Mouse (Mus musculus): Measurements from ENCODE around the gene Mcm8. TPM values are rescaled to one million over a fixed set of nuclear protein-coding genes. Genes with fewer than 3 reads are reported as not detected.

The Mcm8 gene
- total RNA-seq, 4 experiments from 2014 or later, result 2.5 to 3.1 (median 2.6) TPM

DNA sequence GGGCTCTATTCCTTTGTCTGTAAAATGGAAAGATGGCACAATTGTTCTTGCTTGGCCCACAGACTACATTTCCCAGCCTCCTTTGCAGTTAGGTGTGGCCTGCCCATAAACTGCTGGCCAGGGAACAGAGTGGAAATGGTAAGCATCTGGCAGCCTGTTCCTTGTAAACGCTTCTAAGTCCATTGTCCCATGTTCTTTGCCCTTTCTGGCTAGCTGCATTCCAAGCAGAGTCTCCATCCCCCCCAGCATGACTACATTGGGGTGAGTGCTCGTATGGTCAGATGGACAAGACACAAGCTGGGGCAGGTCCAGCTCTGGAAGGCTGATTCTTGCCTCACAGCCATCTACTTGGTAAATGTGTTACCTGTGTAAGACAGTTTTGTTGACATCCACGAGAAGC lies 55.7 kb downstream of the Mcm8 start:
- DNase-seq (ENCODE audit: low spot score), result no peak

DNA sequence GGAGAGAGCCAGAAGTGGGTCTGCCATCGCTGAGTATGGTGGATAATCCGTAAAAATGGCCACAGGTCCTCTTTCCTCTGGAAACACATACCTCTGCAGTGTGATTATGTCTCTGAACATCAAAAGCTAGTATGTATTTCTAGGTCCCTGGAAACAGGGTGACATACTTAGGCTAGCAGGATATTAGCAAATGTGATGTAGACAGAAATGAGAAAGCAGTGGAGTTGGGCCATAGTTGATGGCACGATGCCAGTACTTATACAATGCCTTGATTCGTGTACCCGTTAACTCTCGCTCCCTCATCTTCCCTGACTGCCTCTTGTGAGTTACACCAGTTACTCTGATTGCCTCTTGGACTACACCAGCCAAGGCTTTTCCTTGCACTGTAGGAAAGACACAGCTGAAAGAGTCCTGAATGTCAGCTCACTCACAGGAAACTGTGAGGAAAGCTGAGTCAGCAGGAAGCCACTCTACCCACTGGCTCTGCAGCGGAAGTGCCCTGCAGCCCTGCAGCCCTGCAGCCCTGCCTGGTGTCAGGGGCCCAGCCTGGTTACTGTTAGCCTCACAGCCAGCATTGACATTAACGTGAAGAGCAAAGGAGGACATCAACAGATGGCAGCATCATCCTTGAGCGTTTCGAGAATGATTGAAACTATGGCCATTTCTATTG lies 57.9 kb downstream of the Mcm8 start:
- DNase-seq (ENCODE audit: low spot score), result no peak

DNA sequence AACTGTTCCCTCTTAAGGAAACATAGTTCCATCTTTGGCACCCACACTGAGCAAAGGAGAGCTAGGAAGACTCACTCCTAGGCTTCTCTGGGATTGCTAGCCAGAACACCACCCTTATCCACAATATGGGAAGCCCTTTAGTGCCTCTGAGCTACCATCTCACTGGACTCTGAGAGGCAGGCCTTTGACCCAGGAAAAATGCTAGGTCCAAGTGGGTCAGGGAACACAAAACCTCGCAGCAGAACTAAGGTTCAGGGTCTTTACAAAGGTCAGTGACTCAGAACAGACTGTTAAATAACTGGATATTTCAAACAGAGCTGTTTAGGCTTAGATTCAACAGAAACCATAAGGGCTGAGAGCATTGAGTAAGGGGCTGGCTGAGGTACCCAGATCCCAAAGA lies 61.0 kb downstream of the Mcm8 start:
- DNase-seq (ENCODE audit: low spot score), result no peak

DNA sequence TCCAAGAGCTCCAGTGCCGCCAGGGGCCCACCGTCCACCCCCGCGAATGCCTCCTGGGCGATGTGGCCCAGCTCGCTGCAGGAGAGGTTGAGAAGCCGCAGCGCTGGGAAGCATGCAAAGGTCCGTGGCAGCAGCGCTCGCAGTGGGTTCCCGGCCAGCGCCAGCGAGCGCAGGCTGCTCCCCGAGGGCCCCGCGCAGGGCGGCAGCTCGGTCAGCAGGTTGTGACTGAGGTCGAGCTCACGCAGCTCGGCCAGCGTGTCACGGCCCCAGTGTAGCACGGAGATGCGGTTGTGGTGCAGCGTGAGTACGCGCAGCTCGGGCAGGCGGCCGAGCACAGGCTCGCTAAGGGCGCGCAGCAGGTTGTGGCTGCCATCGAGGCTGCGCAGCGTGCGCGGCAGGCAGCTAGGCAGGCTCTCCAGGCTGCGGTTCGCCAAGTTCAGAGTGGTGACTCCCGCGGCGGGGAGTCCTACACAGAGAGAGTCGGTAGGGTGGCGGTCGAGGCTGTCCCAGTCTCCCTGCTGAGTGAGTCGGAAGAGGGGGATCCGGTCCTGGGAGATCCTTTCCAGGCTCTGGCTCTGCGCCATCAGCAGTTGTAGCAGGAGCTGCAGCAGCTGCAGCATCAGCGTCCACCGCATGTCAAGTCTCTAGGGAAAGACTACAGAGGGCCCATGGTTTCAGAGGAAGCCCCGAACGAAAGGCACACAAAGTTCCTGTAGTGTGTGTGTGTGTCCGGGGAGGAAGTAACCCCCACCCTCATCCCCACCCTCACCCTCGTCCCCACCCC lies 63.5 kb downstream of the Mcm8 start:
- DNase-seq (ENCODE audit: low spot score), result no peak

GRCm38 (mm10) chr2:132880844-132881645 lies 65.1 kb downstream of the Mcm8 start, which contains the start of gene Lrrn4:
Gene Lrrn4, minus strand, starts transcription at chr2:132880891.
- no peak for DNase-seq (ENCODE audit: low spot score)

DNA sequence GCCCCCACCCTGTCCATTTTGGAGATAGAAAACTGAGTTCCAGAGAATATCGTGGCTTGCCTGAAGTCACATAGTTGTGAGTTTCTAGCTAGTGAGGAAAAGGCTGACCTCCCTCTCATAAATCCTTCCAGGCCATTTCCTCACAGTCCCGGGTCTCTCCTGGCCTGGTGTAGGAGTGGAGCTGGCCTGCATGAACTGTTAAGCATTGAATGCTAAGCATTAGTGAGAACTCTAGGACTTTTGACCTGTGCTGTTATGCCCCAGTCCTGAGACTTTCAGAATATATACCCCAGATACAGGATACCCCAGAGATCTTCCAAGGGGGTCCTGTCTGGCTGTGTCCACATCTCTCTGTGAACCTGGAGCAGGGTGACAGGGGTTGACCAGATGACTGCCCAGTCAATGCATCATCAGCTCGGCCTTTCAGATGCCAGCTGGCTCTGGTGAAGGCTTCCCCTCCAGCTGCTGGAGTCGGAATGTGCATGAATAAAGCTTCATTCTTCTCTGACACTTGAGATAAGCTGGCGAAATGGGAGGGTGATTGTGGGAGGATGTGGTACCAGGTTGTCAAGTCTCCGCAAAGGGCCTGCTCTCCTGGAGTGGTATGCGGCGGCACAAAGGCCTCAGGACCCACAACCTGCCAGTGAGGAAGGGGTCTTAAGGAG lies 68.5 kb downstream of the Mcm8 start:
- no peak for DNase-seq (ENCODE audit: low spot score)

GRCm38 (mm10) chr2:132885312-132885711 lies 69.4 kb downstream of the Mcm8 start:
- DNase-seq (ENCODE audit: low spot score), result no peak

Other genes starting within 250 kb of the Mcm8 start
- 100 to 1,000 TPM; 161 to 308 (median 228) TPM for gene Gpcpd1, start 228.4 kb upstream of the Mcm8 start, total RNA-seq (2022)
- gene Shld1, start 129.2 kb upstream of the Mcm8 start, total RNA-seq (2022), result 10 to 100 TPM; 30.4 to 74.1 (median 46.7) TPM
- 1 to 10 TPM in 2 of 4 experiments, under 1 TPM in 2; 0.49 to 1.1 (median 0.78) TPM for gene Chgb, start 34.9 kb upstream of the Mcm8 start, total RNA-seq (2022)
- 1 to 10 TPM; 5.2 to 6.9 (median 6.4) TPM for gene Trmt6, start 86 bp upstream of the Mcm8 start, total RNA-seq (2022)
- 10 to 100 TPM; 18.9 to 23.1 (median 20.9) TPM for gene Crls1, start 30.5 kb downstream of the Mcm8 start, total RNA-seq (2022)
- gene Lrrn4, start 64.8 kb downstream of the Mcm8 start, total RNA-seq (2022), result 1 to 10 TPM; 3.5 to 9.4 (median 5.5) TPM
- gene Fermt1, start 129.8 kb downstream of the Mcm8 start, total RNA-seq (2022), result not detected